Mouse (Mus musculus) embryonic fibroblast, embryonic 13.5 days (primary cell): Measurements from ENCODE around the gene Hs3st2.

Source experiments
- CTCF ChIP-seq: IDR thresholded peaks from 2 replicates; pipeline ENCODE4 v1.5.1; 2011; ENCODE audit warnings: mild to moderate bottlenecking, control low read depth, low read length, moderate library complexity, borderline replicate concordance; ENCODE audit not compliant: insufficient read depth
- POLR2A ChIP-seq: IDR thresholded peaks from 2 replicates; pipeline ENCODE4 v1.6.1; 2011; ENCODE audit warnings: low read depth, mild to moderate bottlenecking, control low read depth, low read length, moderate library complexity

DNA sequence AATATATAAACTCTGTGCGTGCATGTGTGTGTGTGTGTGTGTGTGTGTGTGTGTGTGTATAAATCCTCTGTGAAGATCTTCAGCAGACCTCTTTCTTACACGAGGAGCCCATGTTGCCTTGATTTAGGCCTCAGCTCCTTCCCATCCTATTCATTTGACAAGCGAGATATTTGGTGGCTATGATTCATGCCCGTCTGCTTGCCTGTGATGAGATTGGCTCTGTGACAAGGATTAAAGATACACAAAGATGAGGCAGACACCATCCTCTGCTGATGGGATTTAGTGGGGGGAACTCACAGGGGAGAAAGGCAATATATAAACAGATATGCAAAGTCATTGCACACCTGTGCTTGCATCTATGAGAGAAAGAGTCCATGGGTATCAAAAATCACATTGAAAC is 92.9 kb downstream of the Hs3st2 start:
- no peak for TF ChIP-seq CTCF
- no peak for TF ChIP-seq POLR2A
